Mouse (Mus musculus): ENCODE measurements around the gene Bag3. TPM values are rescaled to one million over a fixed set of nuclear protein-coding genes. Genes with fewer than 3 reads are reported as not detected.

The Bag3 gene
- polyA plus RNA-seq, 1 experiment from 2014 or later, result 12.3 TPM

DNA sequence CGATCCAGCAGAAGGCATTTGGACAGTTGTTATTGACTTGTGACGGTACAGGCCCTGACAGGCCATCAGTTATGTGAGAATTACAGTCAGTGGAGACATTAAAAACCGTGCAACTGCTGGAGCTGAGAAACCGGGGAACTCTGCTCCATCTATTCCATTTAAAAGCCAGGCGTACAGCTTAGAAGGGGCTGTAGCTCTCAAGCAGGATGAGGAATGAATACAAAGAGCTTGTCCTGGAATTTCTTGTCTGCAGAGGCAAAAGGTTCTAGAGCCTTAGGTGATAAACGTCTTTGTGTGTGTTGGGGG is 69.5 kb downstream of the Bag3 start:
- Histone ChIP-seq H3K27me3 (replicated peaks) (no peaks in the 10 kb centered on the region), H3K27ac (no peak overlapping the region), H3K4me3 (replicated peaks) (no peak overlapping the region), H3K9me3 (no peaks in the 10 kb centered on the region), H3K4me2 (replicated peaks) (peak overlapping the region; percentile 52; the same call in 1 of the 2 replicates), H3K9ac (no peak overlapping the region), H3K36me3 (no peaks in the 10 kb centered on the region), H3K4me1 (replicated peaks) (peaks cover 8% of the 10 kb centered on the region)
- 22% methylated on average over 6 of the region's 6 CpGs for WGBS
- ATAC-seq, result no peak

DNA sequence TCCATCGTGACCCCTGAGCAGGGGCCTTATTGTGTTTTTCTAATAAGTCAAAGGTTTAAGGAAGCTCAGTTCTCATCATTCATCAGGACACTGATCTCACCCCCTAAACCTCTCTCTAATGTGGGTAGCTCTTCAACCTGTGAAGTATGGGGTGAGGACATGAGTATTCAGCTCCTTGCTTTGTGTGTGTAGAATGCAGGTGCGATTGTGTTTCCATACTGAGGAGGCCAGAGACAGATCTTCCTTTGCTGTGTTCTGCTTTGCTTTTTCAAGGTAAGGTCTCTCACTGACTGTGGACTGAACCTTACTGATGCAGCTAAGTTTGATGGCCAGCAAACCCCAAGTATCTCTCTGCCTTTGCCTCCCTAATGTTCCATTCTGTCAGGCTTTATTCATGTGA is 72.9 kb downstream of the Bag3 start:
- H3K36me3 ChIP-seq, result no peaks in the 10 kb centered on the region
- H3K4me3 ChIP-seq (replicated peaks), result no peak overlapping the region
- H3K4me1 ChIP-seq (replicated peaks), result peaks cover 7% of the 10 kb centered on the region
- H3K27me3 ChIP-seq (replicated peaks), result no peaks in the 10 kb centered on the region
- H3K9ac ChIP-seq, result no peak overlapping the region
- no peak overlapping the region for H3K4me2 ChIP-seq (replicated peaks)
- H3K27ac ChIP-seq, result no peak overlapping the region
- 93% methylated on average over 2 of the region's 2 CpGs for WGBS
- no peak for ATAC-seq
- H3K9me3 ChIP-seq, result no peaks in the 10 kb centered on the region

Other genes starting within 250 kb of the Bag3 start
- 43.0 and 51.0 TPM in 2 replicates for gene BC017158, start 225.4 kb upstream of the Bag3 start, polyA plus RNA-seq (2015; fragmentation: Nextera tagmentation; extraction: Ambion mirVana)
- gene Rgs10, start 104.9 kb upstream of the Bag3 start, polyA plus RNA-seq (2015; fragmentation: Nextera tagmentation; extraction: Ambion mirVana), result 26.4 and 30.5 TPM in 2 replicates
- 19.9 and 24.2 TPM in 2 replicates for gene Tial1, start 61.9 kb upstream of the Bag3 start, polyA plus RNA-seq (2015; fragmentation: Nextera tagmentation; extraction: Ambion mirVana)
- 17.3 and 17.9 TPM in 2 replicates for gene Inpp5f, start 87.7 kb downstream of the Bag3 start, polyA plus RNA-seq (2015; fragmentation: Nextera tagmentation; extraction: Ambion mirVana)
- gene Mcmbp, start 216.9 kb downstream of the Bag3 start, polyA plus RNA-seq (2015; fragmentation: Nextera tagmentation; extraction: Ambion mirVana), result 53.4 and 57.9 TPM in 2 replicates
- 29.9 and 31.6 TPM in 2 replicates for gene Sec23ip, start 221.3 kb downstream of the Bag3 start, polyA plus RNA-seq (2015; fragmentation: Nextera tagmentation; extraction: Ambion mirVana)